Mouse (Mus musculus): Measurements from ENCODE around the gene Pomgnt1.

Pomgnt1 gene

DNA sequence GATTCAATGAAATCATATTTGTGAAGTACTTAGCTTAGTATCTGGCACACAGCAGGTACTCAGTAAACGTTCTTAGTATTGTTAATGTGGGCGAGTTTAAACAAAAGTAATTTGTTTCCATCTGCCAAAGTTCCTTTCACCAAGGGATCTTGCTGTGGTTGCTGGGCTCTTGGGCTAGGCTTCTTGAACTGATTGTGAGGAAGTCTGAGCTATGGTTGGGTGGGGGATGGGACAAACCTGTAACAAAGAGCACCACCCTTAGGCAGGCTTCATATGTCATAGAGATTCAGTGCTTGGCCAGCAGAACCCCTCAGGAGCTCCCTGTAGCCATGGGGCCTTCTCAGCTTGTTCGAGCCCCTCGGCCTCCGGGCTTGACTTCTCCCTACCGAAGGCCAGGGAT is 49.4 kb downstream of the Pomgnt1 start, which contains the start of the genes 1700042G07Rik and Gm49337:
TSS of gene 1700042G07Rik (plus strand) at position 301 of the 400 bp plus-strand sequence.
TSS of gene Gm49337 (plus strand) at position 313 of the 400 bp plus-strand sequence.
- in situ Hi-C loops (cut with MseI, MboI): no loop called here

DNA sequence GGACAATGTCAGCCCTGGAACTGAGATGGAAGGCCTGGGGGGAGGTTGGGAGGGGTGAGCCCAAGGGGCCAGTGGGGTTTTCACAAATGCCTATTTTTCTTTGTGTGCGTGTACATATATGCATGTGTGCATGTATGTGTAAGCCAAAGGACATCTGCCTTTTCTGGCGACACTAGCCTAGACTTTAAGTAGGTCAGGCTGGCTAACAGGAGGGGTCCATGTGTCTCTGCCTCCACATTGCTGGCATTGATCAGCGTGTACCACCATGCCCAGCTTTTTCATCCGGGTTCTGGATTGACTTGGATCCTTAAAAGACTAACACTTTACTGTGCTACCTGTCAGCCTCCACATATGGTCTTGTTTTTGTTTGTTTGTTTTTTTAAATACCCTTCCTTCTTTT is 50.1 kb downstream of the Pomgnt1 start:
- in situ Hi-C loops (cut with MseI, MboI): no loop called here

- in situ Hi-C loops (cut with MseI, MboI): no loop called here
Observed at GRCm38 (mm10) chr4:116174466-116175116, 51.0 kb downstream of the Pomgnt1 start.

- in situ Hi-C loops (cut with MseI, MboI): no loop called here
Observed at GRCm38 (mm10) chr4:116175136-116175535, 51.5 kb downstream of the Pomgnt1 start.

DNA sequence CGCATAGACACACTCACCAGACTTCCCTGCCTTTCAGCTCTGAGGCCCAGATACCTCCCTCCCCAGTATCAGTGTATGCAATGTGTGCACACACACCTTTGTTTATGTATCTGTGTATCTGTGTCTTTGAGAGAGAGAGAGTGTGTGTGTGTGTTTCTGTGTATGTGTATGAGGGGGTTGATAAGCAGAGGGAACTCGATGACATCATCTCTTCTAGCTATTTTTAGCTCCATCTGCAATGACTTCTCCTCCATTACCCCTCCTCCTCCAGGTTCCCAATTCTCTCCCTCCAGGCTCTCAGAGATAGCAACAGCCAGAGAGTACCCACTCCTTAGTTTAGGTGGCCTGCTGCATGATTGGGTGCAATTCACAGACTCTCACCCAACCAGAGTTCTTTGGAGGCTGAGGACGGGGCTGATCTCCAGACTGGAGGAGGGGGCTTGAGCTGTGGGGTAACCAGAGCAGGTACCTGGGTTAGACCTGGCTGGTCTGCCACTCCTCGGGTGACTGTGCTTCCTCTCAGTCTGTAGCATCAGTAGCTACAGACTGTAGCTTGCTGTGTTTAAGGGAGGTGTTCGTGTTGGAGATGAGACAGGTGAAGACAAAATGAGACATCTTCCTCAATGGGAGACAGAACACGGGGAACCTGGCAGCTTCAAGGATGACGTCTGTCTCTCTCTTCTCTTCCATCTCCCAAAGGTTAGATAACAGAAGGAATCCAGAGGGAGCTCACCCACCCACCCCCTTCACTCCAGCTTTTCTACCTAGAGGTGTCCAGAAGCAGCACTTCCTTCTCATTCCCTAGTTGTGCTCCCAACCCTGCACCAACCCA is 52.3 kb downstream of the Pomgnt1 start:
- in situ Hi-C loops (cut with MseI, MboI): no loop called here

GRCm38 (mm10) chr4:116176543-116176988 is 52.9 kb downstream of the Pomgnt1 start:
- in situ Hi-C loops (cut with MseI, MboI): no loop called here

GRCm38 (mm10) chr4:116177140-116177539 is 53.5 kb downstream of the Pomgnt1 start:
- in situ Hi-C loops (cut with MseI, MboI): no loop called here

DNA sequence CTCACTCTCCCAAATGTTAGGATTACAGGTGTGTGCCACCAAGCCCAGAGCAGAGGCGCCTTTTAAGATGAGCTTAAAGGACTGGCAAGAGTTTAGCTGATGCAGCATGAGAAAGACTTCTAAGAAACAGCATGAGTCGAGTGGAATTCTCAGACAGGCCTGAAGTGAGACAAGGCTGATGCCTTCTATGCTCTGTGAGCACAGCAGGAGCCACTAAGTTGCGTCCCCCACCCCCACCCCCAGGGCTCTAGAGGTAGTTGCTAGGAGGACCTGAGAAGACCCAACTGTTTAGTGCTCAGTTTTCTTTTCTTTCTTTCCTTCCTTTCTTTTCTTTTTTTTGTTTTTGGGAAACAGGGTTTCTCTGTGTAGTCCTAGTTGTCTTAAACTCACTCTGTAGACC is 58.4 kb downstream of the Pomgnt1 start:
- in situ Hi-C loops (cut with MseI, MboI): no loop called here

DNA sequence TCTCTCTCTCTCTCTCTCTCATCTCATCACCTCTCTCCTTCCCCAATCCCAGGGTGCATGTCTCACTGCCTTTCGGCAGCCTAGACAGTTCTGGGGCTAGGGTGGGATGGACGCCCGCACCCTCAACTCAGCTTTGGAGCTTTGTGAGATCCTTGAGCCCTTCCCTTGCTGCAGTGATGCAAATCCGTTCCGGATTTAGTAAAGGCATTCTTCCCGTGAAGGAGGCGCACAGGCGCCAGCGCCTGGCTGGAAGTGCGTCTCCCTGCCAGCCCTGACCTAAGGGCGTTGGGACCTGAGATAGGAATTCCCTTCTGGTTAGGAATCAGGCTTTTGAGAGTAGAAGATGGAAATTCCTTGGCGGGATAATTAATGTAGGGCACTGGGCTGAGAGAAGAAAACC is 59.1 kb downstream of the Pomgnt1 start:
- in situ Hi-C loops (cut with MseI, MboI): no loop called here

GRCm38 (mm10) chr4:116185083-116185482 is 61.4 kb downstream of the Pomgnt1 start:
- in situ Hi-C loops (cut with MseI, MboI): no loop called here

DNA sequence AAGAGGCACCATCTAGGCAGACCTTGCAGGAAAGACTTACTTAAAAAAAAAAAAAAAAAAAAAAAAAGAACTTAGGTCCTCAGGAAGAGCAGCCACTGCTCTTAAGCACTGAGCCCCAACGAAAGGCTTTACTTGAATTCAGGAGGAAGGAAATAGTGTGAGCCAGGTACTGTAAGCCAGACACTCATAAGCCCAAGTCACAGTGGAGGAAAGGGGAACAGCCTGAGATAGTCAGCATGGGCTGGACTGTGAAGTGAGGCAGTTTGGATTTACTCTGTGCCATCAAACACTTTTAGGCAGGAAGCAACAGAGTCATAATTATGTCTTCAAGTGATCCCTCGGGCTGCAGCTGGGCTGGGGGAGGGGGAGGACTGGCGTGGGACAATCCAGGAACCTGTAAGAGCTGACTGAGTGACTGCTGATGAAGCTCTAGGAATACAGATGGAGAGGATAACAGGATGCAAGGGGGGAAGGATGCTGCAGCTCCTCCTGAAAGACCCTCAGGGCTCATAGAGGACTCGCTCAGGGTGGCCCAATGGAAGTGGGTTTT is 68.7 kb downstream of the Pomgnt1 start:
- in situ Hi-C loops (cut with MseI, MboI): no loop called here

DNA sequence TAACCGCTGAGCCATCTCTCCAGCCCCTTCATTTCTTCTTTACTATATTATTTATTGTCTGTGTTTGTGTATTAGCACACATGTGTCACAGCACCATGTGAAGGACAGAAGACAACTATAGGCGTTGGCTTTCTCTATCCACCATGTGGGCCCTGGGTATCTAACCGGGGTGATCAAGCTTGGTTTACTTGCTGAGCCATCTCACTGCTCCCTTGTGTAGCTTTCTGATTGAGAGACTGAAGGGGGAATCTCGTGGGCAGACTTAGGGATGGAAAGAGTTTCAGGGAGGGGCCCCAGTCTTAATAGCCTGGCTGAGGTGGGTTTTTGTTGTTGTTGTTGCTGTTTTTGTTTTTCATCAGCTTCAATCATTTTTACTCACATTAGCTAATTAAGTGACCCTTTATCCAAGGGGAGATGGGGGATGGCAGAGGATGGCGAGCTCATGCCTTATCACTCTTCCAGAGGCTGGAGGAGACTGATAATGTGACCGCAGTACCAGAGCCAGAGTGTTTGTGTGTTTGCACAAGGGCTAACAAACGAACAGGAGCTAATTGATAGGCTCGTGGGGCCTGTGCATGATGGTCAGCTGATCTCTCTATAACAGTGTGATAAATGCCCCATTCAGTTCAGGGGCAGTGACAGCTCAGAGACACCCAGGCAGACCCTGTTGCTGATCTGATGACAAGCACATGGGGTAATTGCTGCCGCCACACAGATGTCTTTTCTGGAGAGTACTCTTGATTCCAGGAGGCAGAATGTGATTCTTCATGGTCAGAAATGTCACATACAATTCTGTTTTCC is 70.1 kb downstream of the Pomgnt1 start:
- in situ Hi-C loops (cut with MseI, MboI): no loop called here

DNA sequence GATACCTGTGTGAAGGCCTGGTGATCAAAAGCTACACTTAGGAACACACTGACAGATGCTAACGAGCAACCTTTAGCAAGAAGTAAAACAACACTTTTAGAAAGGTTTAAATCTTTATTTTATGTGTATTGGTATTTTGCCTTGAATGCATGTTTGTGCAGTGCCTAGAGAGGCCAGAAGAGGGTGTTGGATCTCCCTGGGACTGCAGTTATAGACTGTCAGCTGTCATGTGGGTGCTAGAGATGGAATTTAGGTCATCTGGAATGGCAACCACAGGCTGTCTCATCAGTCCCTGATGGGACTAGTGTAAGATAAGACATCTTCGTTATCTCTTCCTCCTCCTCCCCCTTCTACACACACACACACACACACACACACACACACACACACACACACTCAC is 74.8 kb downstream of the Pomgnt1 start:
- in situ Hi-C loops (cut with MseI, MboI): no loop called here

- in situ Hi-C loops (cut with MseI, MboI): no loop called here
Observed at GRCm38 (mm10) chr4:116204422-116204821, 80.8 kb downstream of the Pomgnt1 start.

DNA sequence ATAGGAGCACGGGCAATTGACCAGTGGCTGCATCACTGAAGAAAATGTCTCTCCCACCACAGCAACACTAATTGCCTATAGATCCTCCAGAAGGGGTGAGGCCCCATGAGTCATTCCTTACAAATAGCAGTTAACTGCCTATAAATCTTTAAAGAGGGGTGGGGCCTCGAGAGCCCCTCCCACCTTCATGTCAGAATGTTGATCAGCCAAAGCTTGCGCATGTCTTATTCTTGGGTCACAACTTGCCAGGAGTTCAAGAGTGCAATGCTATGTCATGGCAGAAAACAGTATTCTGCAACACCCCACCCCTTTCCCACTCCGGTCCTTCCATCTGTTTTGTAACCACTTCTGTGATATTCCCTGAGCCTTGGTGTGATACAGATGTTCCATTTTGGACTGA is 82.9 kb downstream of the Pomgnt1 start:
- in situ Hi-C loops (cut with MseI, MboI): no loop called here

DNA sequence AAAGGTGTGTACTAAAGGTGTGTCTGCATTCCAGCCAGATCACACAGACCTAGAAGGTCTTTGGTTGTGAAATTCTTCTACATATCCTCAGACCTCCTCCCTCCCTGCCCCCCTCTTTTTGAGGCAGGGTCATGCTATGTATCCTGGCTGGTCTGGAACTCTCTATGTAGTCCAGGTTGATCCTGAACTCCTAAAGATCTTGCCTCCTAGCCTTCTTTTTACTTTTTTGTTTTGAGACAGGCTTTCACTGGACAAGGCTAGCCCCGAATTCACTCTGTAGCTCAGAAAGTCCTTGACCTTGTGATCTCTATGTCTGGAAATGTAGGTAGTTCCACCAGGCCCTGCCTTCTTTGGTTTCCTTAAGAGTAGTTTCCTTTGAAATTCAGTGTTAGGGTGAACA is 85.3 kb downstream of the Pomgnt1 start:
- in situ Hi-C loops (cut with MseI, MboI): no loop called here
